Mouse (Mus musculus) megakaryocyte, adult 5-6 weeks (primary cell): Measurements from ENCODE around the gene Fam107b. TPM values are rescaled to one million over a fixed set of nuclear protein-coding genes. Genes with fewer than 3 reads are reported as not detected.

Experiments used
- ATAC-seq: 2 replicates; pipeline ENCODE4 v1.8.0; 2016; ENCODE audit warnings: mild to moderate bottlenecking, inconsistent platforms; ENCODE audit not compliant: poor library complexity, severe bottlenecking
- total RNA-seq, 2 experiments: library from RNA; stranded (forward) in 1 of 2; stranded (reverse) in 1 of 2; fragments of 153-499, 151-499 nt in 1 of 2; fragments of 221-1000, 200-1000 nt in 1 of 2; gene quantifications; 2 replicates each; pipeline versions ENCODE4 v1.2.3 to v1.2.4; 2015 to 2017

The Fam107b gene
- total RNA-seq (2015) (794 and 805 TPM in 2 replicates), total RNA-seq (2017) (673 and 930 TPM in 2 replicates)

DNA sequence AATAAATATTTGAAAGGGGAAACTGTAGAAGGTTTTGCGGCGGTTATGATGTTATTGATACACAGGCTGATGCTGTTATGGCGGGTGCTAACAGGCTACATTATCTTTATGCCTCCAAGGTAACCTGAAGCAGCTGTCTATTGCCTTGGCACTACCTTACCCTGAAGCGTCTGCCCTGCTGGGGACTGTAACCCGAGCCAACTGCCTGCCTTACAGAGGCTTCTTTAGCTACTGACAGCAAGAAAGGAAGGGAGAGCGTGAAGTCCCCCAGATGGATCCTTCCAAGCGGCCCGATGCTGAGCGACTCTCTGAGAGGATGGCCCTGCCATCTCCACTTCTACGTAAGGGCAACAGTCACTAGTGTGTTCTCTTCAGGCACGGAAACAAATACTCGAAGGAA, at the start of gene Fam107b:
Fam107b (plus strand) TSS at position 303 of the 400 bp plus-strand sequence.
- no peak for ATAC-seq

DNA sequence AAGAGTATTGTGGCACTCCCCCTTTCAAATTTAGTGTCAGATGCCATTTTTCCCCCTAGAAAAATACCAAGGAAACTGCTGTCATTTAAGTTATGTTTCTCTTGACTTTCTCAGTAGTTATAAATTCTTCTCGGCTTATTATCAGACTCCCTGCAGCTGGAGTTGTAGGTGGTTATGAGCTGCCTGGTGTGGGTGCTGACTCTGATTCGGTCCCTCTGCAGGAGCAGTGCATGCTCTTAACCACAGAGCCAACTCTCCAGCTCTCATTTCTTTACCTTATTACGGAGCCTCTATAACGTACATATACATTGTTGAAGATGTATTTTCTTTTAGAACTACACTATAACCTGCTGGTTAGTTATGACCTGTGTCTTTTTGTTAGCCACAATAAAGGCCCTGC, 47.7 kb upstream of the Fam107b start:
- ATAC-seq: no peak

GRCm38 (mm10) chr2:3526288-3526687, 44.0 kb upstream of the Fam107b start:
- ATAC-seq: peak; percentile 66

DNA sequence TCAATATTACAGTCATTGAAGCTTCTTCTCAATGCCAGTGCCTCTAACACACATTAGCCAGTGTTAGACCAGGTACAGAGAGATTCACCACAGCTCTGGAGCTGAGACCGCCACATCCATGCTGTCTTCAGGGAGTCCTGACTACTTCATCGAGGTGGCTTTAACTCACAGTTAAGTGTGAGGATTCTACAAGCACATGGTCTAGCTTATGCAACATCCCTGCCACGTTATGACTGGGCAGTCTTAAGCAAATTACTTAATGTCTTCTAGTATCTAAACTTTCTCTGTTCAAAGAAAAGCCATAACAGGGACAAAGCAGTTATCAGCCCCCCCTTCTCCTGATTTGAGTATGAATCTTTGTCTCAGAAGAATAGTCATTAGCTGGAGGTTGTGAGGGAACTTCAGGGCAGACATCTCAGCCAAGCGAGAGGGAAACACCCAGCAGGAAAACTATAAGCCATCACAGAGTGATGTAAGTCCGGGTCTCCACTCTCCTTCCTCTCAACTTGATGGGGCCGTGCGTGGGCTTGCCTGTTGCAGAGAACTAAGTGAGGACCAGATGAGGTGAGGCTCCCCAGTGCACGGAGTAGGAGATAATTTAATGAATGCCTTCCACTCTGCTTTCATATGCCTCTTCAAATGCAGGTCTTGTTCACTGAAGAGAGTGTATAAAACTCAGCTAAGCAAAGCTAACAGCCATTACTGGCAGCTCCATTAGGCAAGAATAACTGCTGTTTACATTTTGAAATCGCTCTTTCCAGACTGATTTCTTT, 28.8 kb upstream of the Fam107b start:
- ATAC-seq: peak; percentile 60

GRCm38 (mm10) chr2:3546055-3546454, 24.2 kb upstream of the Fam107b start:
- ATAC-seq: no peak

DNA sequence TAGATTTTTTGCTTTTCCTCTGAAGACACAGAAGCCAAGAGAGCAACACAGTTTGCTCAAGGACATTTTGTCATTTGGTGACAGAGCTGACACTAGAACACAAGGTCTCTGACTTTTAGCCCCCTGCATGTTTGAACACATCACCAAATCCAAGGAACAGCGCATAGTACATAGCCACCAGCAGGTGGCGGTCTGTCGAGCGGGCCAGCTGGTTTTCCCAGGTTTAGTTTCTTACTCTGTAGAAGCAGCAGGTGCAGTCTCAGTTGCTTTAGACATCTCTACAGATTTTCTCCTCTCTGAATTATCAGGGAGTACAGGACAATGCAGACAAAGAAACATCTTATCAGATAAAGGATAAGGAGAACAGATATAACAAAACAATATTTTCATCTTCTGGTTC, 23.7 kb upstream of the Fam107b start:
- peak; percentile 87 for ATAC-seq

- no peak for ATAC-seq
These were observed 318 bp downstream of the Fam107b start for GRCm38 (mm10) chr2:3570606-3571005.

DNA sequence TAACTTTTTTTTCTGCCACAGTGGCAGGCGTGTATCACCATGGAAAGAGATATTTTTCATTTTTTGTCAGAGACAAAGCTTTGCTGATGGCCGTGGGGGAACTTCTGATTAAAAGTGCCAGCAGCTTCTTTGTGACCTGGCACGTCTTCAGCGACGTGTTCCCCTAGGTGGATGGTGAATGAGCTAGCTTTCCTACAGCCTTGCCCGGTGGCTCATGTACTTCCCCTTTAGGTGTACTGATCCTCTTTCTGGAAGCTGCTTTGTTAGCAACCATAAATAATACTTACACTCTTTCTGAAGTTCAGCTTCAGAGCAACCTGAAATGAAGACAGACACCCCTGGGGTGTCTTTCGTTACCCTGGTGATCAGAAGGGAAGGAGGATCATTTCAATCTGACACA, 3.6 kb downstream of the Fam107b start:
- ATAC-seq: peak; percentile 68

- ATAC-seq: no peak
These were observed 4.9 kb downstream of the Fam107b start for GRCm38 (mm10) chr2:3575140-3575539.

DNA sequence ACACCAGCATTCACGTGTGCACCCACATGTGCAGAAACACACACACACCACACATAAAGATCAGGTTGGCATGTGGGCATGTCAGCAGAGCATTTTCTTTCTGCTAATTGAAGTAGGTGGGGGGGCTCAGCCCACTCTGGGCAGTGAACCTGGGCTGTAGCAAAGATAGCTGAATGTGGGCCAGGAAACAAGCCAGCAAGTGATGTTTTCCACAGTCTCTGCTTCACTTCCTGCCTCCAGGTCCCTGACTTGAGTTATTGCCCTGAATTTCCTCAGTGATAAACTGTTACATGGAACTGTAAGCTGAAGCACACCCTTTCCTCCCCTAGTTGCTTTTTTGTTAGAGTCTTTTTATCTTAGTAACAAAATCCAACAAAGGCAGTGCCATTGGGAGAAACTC, 6.1 kb downstream of the Fam107b start:
- no peak for ATAC-seq

DNA sequence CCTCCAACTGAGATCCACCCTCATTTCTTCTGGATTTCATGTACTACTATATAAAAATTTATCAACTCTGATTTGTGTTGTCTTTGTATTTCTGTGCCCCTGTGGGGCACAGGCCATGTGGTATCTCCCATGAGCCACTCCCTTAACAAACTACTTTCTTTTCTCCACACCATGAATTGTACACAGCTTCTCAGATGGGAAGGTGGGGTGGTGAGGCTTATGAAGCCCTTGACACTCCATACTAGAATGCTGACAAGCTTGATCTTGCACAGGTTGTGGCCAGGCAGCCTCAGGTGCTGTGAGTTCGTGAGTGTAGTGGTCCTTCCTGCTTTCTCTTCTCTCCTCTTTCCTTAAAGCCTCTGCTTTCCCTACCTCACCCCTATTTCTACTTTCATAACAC, 6.9 kb downstream of the Fam107b start:
- no peak for ATAC-seq

GRCm38 (mm10) chr2:3578180-3578902, 8.1 kb downstream of the Fam107b start:
- ATAC-seq: peak; percentile 45; the same call in 1 of the 2 replicates

- ATAC-seq: peak; percentile 68
These were observed 9.1 kb downstream of the Fam107b start for GRCm38 (mm10) chr2:3579316-3579902.

- ATAC-seq: no peak
These were observed 12.5 kb downstream of the Fam107b start for GRCm38 (mm10) chr2:3582830-3583229.

DNA sequence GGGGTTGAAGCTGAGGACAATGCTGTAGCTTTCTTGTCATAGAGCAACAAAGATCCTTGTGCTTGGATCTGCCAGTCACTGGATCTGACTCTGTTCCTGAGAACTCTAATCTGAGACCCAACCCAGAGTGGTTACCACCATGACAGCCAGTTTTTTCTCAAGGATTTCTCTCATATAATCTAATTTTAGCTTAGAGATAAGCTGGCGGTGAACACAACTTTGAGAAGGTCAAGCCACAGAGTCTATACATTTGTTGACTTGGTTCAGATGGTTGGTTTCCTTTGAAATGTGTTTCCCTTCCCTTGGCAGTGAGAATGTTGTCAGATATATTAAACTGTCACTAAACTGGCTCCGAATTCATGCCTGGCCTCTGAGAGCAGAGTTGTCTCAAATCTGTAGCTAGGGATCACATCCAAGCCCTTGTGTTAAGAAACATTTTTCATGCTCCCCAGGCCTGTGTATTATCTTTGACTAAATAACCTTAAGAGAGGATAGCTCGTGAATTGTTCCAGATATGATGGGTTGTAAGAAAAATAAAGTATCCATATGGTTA, 15.0 kb downstream of the Fam107b start:
- no peak for ATAC-seq

GRCm38 (mm10) chr2:3590086-3590915, 20.0 kb downstream of the Fam107b start:
- ATAC-seq: no peak

DNA sequence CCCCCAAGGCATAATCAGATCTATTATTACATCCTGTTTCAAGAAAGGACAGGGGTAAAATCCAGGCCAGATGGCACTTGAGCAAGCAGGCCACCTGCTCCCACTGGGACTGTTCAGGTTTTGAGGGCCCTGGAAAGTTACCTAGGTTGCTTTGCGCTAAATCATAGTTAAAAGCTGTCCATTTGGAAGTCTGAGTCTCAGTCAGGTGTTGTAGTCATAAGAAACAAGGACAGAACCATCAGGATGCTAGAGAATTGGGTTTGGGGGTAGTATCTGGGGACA, 20.6 kb downstream of the Fam107b start:
- ATAC-seq: no peak

- ATAC-seq: no peak
These were observed 24.5 kb downstream of the Fam107b start for GRCm38 (mm10) chr2:3594663-3595318.

DNA sequence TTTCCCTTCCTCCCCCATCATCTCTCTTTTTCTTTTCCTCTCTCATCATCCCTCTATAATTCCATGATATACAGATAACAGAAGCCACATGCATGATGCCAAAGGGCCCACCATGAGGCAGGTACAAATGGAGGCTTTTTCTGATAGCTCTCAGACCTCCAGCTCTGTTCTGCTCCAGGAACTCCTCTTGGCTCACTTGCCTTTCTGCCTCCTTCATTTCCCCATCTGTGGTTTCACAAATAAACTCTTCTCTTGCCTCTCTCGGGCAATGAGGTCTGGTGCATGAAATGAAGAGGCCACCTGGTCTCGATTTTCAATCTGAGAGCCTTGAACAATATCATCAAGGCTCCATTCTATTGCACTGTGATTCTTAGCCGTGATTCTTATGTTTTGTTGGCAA, 30.1 kb downstream of the Fam107b start:
- no peak for ATAC-seq

DNA sequence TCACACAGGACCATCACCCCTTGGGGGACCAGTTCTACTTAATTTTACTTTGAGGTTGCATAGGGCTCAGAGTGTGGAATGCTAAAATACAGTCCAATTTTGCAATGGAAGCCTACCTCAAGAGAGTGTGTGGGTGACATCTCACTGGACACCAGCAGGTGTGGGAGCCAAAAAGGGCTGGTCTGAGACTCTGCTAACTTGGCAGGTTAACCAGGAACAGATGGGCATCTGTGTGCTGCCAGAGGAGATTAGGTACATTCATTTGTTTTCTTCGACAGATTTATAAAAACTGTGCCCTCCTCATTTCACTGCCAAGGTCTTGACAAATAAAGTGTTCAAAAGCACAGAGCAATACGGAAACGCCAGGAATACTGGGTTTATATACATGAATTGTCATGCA, 32.3 kb downstream of the Fam107b start:
- no peak for ATAC-seq
